Comparison of ENCODE assay signal across 15 mouse cellular contexts in the genomic region with DNA sequence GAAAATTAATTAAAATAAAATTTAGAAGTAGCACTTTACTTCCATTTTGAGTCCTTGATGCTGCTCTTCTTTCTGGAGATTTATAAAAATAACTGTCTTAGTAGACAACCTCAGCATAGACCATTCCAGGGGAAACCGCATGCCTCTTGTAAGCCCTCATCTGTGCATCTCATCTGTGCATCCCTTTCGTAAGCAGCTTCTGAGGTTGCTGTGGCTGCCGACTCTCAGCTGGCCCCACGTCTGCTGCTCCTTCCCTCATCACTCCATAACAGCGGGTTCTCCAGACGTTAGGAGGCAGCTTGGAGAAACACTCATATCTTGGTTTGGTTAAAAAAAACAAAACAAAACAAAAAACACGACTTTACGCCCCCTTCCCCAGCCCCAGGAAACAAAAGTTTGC.
"Had no signal": no experiment of that assay in that cellular context is flagged by ENCODE, and none has a peak within 500 bp of the region (broad histone marks: within the 10 kb centered on the region; RNA-seq: fewer than 3 reads in every experiment).

No protein-coding gene starts in this region.

- DNase-seq: kidney, adult 2 months; kidney, postnatal 25 days; layer of hippocampus, adult 9-11 months; lung, adult 2 months; lung, postnatal 10 days; right cerebral cortex, postnatal 4 days; spleen, adult 18-20 months; thymus, adult 2 months; thymus, postnatal 25 days had no signal

- ATAC-seq: midbrain, embryonic 13.5 days had no signal

- H3K4me3 ChIP-seq: kidney, embryonic 15.5 days; limb, embryonic 10.5 days; liver, embryonic 15.5 days; midbrain, embryonic 13.5 days; myocyte; neural tube, embryonic 15.5 days had no signal

- H3K27ac ChIP-seq: limb, embryonic 10.5 days; liver, embryonic 15.5 days; midbrain, embryonic 13.5 days; neural tube, embryonic 15.5 days had no signal
